Mouse (Mus musculus) limb, embryonic 11.5 days (tissue): ENCODE data around the gene Mgmt. TPM values are rescaled to one million over a fixed set of nuclear protein-coding genes. Genes with fewer than 3 reads are reported as not detected.

Experiments used
- ATAC-seq: fragments of 200-750 bp; cut with Nextera tagmentation; 2 replicates; pipeline ENCODE4 v1.8.0; 2017; ENCODE audit warnings: low read depth; ENCODE audit not compliant: insufficient number of reproducible peaks, low FRiP score, low TSS enrichment
- DNase-seq: peaks from one replicate; pipeline ENCODE4 v3.0.0-alpha.2; 2015; ENCODE audit warnings: low spot score
- H3K27ac ChIP-seq: fragments of 300-500 bp; sonication (generic); replicated peaks from 2 replicates; pipeline ENCODE4 v1.5.1; 2014; ENCODE audit warnings: low read depth, mild to moderate bottlenecking, low read length
- H3K27me3 ChIP-seq: fragments of 300-500 bp; sonication (generic); 2 replicates; pipeline ENCODE4 v1.6.1; 2014; ENCODE audit warnings: mild to moderate bottlenecking, low read length, mixed read lengths; ENCODE audit not compliant: control insufficient read depth, insufficient read depth
- H3K36me3 ChIP-seq: fragments of 300-500 bp; sonication (generic); 2 replicates; pipeline ENCODE4 v1.6.1; 2014; ENCODE audit warnings: mild to moderate bottlenecking, low read length, moderate library complexity, mixed read lengths; ENCODE audit not compliant: control insufficient read depth, insufficient read depth
- H3K4me1 ChIP-seq: fragments of 300-500 bp; sonication (generic); 2 replicates; pipeline ENCODE4 v1.6.1; 2014; ENCODE audit warnings: low read length, mixed read lengths; ENCODE audit not compliant: control insufficient read depth, insufficient read depth
- H3K4me2 ChIP-seq: fragments of 300-500 bp; sonication (generic); 2 replicates; pipeline ENCODE4 v1.6.1; 2014; ENCODE audit warnings: low read depth, mild to moderate bottlenecking, moderate library complexity; ENCODE audit not compliant: severe bottlenecking
- H3K4me3 ChIP-seq: fragments of 300-500 bp; sonication (generic); 2 replicates; pipeline ENCODE4 v1.5.1; 2014; ENCODE audit warnings: low read depth, low read length
- H3K9ac ChIP-seq: fragments of 300-500 bp; sonication (generic); 2 replicates; pipeline ENCODE4 v1.6.1; 2014; ENCODE audit warnings: mild to moderate bottlenecking, low read length
- H3K9me3 ChIP-seq: fragments of 300-500 bp; sonication (generic); 2 replicates; pipeline ENCODE4 v1.6.1; 2016; ENCODE audit warnings: low read length; ENCODE audit not compliant: control insufficient read depth
- WGBS: fragments of 180-500 bp; shearing (Covaris S2); extraction: QIAGEN DNeasy Blood & Tissue Kit; methylation state at CpG from one replicate; pipeline ENCODE4 v1.1.7; 2014; 5-methylcytosine and 5-hydroxymethylcytosine counted together
- polyA plus RNA-seq: library from polyadenylated mRNA; unstranded; fragments of >200 nt; fragmentation: Nextera tagmentation; extraction: Ambion mirVana; gene quantifications from 2 replicates; pipeline ENCODE4 v1.2.1, GENCODE M21; 2014

Gene Mgmt
- polyA plus RNA-seq, 1 experiment from 2014 or later: 5.0 TPM

DNA sequence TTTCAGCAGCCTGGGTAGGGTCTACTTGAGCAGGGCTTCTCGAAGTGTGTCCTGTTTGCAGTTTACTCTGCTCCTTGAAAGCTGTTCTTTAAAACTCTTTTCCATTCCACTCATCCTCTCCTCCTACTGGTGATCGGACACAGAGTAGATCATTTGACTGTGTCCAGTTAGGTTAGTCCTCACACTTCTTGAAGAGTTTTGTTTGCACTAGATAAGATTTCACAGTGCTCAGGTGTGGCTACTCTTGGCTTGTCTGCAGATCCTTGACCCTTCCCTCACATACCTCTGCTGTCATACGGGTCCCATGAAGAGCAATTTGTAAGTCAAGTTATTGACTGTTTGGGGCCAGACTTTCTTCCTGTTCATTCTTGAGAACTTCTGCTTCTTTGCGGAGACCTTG, 221.8 kb downstream of the Mgmt start:
- no peaks in the 10 kb centered on the region; the same call in 1 of the 2 replicates for H3K9me3 ChIP-seq
- no peak for DNase-seq
- no peaks in the 10 kb centered on the region for H3K27me3 ChIP-seq
- no peak overlapping the region for H3K9ac ChIP-seq
- no peak for ATAC-seq
- no peak overlapping the region for H3K27ac ChIP-seq
- H3K36me3 ChIP-seq: no peaks in the 10 kb centered on the region
- 0 out of 2 replicates have a peak, but pooled peaks cover 2% of the 10 kb centered on the region for H3K4me1 ChIP-seq
- WGBS: 91% methylated on average over 4 of the region's 4 CpGs
- H3K4me3 ChIP-seq: no peak overlapping the region
- H3K4me2 ChIP-seq: no peak overlapping the region

DNA sequence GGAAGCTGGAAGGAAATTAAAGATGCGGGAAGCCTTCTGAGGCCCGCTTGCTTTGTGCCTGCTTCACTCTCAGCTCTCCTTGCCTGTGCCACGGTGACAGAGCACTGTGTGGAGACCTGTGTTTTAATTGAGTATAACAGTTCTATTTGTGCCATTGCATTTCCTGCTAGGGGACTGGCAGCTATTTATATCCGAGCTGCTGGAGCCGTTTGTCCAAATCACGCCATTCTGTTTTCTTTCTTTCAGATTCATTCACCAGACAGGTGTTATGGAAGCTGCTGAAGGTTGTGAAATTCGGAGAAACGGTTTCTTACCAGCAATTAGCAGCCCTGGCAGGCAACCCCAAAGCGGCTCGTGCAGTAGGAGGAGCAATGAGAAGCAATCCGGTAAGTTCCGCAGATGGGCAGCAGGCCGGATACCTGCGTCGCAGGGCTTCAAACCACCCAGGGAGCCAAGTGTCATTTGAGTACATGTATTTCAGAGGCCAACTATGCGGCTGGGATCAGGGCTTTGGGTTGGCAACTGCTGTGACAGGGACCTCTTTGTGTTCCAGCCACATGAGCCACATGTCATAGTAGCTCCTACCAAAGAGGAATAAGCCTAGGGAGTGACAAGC, 226.9 kb downstream of the Mgmt start:
- H3K4me3 ChIP-seq: no peak overlapping the region
- H3K36me3 ChIP-seq: no peaks in the 10 kb centered on the region
- no peak overlapping the region for H3K9ac ChIP-seq
- H3K4me2 ChIP-seq: no peak overlapping the region
- no peaks in the 10 kb centered on the region for H3K9me3 ChIP-seq
- WGBS: 71% methylated on average over 16 of the region's 16 CpGs
- DNase-seq (no peak), ATAC-seq (no peak)
- H3K27me3 ChIP-seq: no peaks in the 10 kb centered on the region
- H3K27ac ChIP-seq: no peak overlapping the region
- 0 out of 2 replicates have a peak, but pooled peaks cover 2% of the 10 kb centered on the region for H3K4me1 ChIP-seq

DNA sequence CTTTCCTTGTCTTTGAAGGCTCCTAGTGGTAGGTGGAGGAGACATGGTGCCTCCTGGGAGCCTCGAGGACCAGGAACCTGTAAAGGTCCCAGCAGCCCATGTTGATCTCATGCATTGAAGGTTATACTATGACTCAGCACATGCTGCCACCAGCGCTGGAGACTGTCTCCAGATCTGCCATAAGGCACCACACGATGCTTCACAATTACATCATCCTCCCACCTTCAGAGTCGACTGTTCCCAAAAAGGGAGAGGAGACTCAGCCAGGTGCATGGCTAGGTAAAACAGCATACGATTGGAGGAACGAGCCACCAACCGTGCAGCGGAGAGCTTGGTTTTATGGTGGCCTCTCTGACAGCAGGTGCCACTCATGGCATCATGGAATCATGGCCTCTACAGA, 234.3 kb downstream of the Mgmt start:
- H3K4me2 ChIP-seq: no peak overlapping the region
- DNase-seq (no peak), ATAC-seq (no peak)
- H3K27me3 ChIP-seq: 0 out of 2 replicates have a peak, but pooled peaks cover under 1% of the 10 kb centered on the region
- H3K36me3 ChIP-seq: no peaks in the 10 kb centered on the region
- no peaks in the 10 kb centered on the region for H3K9me3 ChIP-seq
- peaks cover 15% of the 10 kb centered on the region for H3K4me1 ChIP-seq
- 91% methylated on average over 8 of the region's 8 CpGs for WGBS
- H3K4me3 ChIP-seq: no peak overlapping the region
- no peak overlapping the region for H3K9ac ChIP-seq
- no peak overlapping the region for H3K27ac ChIP-seq

DNA sequence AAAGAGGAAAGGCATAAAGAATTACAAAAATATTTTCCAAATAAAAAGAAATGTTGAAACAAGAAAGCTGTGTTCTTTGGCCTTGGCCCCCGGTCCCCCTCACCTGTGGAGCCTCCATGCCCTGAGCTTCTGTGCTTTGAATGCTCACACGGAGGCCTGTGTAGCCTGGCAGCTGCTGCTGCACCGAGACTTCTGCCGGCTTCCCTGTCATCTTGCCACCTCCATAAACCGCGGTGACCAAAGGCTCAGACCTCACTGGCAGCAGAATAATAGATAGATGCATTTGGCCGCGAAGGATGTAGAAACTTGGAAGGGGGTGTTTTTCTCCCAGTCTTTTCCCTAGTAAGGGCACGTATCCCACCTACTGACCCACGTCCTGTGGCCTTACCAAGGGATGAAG, 235.8 kb downstream of the Mgmt start:
- no peak overlapping the region for H3K4me3 ChIP-seq
- no peak overlapping the region for H3K27ac ChIP-seq
- H3K9ac ChIP-seq: no peak overlapping the region
- ATAC-seq (no peak), DNase-seq (no peak)
- no peaks in the 10 kb centered on the region for H3K36me3 ChIP-seq
- H3K4me2 ChIP-seq: no peak overlapping the region
- H3K4me1 ChIP-seq: peaks cover 15% of the 10 kb centered on the region
- 82% methylated on average over 10 of the region's 10 CpGs for WGBS
- no peaks in the 10 kb centered on the region for H3K9me3 ChIP-seq
- H3K27me3 ChIP-seq: 0 out of 2 replicates have a peak, but pooled peaks cover 7% of the 10 kb centered on the region

DNA sequence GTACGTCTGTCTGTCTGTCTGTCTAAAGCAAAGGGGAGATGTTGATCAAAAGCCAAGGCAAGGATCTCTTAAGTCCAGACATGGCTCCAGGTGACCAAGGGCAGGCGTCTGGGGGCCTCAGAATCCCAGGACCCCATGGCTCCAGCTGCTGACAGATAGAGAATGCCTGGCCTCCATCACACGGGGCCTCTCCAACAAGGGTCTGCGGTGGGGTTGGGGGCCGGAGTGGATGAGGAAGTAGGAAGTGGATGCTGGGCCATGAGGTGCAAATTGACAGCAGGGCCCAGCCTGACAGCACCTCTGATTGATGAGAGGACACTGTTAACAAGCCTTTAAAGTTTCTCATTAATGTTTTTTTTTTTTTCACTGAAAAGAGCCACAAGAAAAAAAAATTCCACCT, 237.5 kb downstream of the Mgmt start:
- Histone ChIP-seq H3K27ac (no peak overlapping the region), H3K4me3 (no peak overlapping the region), H3K9me3 (no peaks in the 10 kb centered on the region), H3K4me2 (no peak overlapping the region), H3K27me3 (0 out of 2 replicates have a peak, but pooled peaks cover 7% of the 10 kb centered on the region), H3K9ac (no peak overlapping the region), H3K36me3 (no peaks in the 10 kb centered on the region), H3K4me1 (peaks cover 15% of the 10 kb centered on the region)
- 21% methylated on average over 5 of the region's 5 CpGs for WGBS
- DNase-seq (peak; percentile 59), ATAC-seq (no peak)

DNA sequence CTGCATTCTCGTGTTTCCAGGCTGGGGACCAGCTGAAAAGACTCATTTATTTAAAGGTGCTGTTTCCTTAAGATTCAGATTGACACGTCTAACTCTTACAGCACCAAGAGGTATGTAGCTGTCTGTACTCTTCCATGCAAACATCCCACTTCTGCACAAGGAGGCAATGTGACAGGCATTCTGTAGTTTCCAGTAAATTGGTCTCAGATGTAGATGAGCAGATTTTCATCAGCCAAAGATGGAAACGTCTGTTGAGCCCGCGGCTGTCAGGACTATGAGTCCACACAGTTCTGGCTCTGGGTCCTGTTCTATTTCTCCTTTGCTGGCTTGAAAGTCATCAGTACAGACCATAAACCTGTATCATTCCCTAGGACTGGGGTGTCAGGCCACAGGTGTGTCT, 243.7 kb downstream of the Mgmt start:
- 52% methylated on average over 5 of the region's 5 CpGs for WGBS
- H3K9me3 ChIP-seq: no peaks in the 10 kb centered on the region; the same call in 1 of the 2 replicates
- H3K4me1 ChIP-seq: no peaks in the 10 kb centered on the region
- 0 out of 2 replicates have a peak, but pooled peaks cover 7% of the 10 kb centered on the region for H3K27me3 ChIP-seq
- ATAC-seq (no peak), DNase-seq (no peak)
- H3K36me3 ChIP-seq: no peaks in the 10 kb centered on the region
- no peak overlapping the region for H3K4me2 ChIP-seq
- H3K27ac ChIP-seq: no peak overlapping the region
- no peak overlapping the region for H3K9ac ChIP-seq
- H3K4me3 ChIP-seq: no peak overlapping the region

DNA sequence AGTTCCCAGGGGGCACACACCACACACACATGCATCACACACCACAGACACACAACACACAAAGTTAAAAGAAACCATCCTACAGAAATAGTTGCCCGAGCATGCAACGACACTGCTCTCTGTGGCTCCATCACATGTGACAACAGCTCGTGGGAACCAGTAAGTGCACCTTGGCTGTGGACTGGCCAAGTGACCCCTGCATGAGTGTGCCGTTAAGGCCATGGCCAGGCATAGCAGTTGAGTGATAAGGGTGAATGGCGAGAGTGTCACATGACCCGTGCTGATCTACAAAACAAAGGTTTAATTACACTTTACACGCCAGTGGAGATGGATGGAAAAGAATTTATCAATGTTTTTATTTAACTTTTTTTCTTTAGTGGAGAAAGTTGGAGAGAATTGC, 245.9 kb downstream of the Mgmt start:
- WGBS: 82% methylated on average over 7 of the region's 7 CpGs
- no peak overlapping the region for H3K4me3 ChIP-seq
- no peak for DNase-seq
- H3K9me3 ChIP-seq: no peaks in the 10 kb centered on the region; the same call in 1 of the 2 replicates
- H3K9ac ChIP-seq: no peak overlapping the region
- H3K27ac ChIP-seq: no peak overlapping the region
- ATAC-seq: no peak
- H3K4me1 ChIP-seq: 0 out of 2 replicates have a peak, but pooled peaks cover 3% of the 10 kb centered on the region
- no peak overlapping the region for H3K4me2 ChIP-seq
- no peaks in the 10 kb centered on the region for H3K36me3 ChIP-seq
- H3K27me3 ChIP-seq: no peaks in the 10 kb centered on the region

DNA sequence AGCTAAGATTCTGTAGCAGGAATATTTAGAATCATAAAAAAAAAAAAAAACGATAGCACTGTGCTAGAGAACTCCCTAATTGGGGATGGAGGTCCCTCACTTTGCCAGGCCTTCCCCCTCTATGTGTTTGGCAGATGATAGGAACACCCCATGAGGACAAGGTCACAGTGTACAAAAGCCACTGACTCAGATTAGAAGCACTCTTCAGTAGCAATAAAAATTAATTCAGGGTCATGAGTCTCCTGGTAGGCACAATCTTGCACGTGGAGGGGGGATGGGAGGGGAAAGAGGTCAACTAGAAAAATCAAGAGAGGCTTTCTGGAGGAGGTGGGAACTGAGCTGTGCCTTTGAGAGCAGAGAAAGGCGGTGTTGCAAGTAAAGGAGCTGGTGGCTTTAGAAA, 247.0 kb downstream of the Mgmt start:
- DNase-seq: no peak
- no peaks in the 10 kb centered on the region for H3K36me3 ChIP-seq
- no peak overlapping the region for H3K4me2 ChIP-seq
- no peak overlapping the region for H3K4me3 ChIP-seq
- no peaks in the 10 kb centered on the region for H3K27me3 ChIP-seq
- H3K4me1 ChIP-seq: 0 out of 2 replicates have a peak, but pooled peaks cover 3% of the 10 kb centered on the region
- H3K9ac ChIP-seq: no peak overlapping the region
- WGBS: 47% methylated on average over 3 of the region's 3 CpGs
- no peaks in the 10 kb centered on the region; the same call in 1 of the 2 replicates for H3K9me3 ChIP-seq
- no peak for ATAC-seq
- H3K27ac ChIP-seq: no peak overlapping the region

DNA sequence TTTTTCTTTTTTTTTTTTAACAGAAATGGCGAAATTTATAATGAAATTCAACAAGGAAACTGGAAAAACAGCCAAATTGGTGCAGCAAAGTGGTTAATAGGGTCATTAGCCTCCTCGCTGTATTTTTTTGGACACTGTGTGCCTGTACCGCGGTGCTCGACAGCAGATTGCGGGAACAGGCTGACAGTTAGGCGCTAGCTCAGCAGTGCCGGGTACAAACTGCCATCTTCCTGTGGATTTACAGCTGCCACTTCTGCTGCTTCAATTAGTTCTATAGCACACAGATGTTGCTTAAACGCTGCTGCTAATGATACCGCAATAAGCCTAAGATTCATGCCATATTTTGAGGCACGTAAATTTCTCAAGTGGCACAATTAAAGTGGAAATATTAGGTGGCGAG, 252.7 kb downstream of the Mgmt start:
- peaks cover 19% of the 10 kb centered on the region for H3K4me1 ChIP-seq
- ATAC-seq: no peak

More for the DNA sequence above, 252.7 kb downstream of the Mgmt start:
- H3K9ac ChIP-seq: no peak overlapping the region
- no peak overlapping the region for H3K4me3 ChIP-seq
- WGBS: 15% methylated on average over 12 of the region's 12 CpGs
- H3K4me2 ChIP-seq: peak overlapping the region; percentile 13; the same call in 1 of the 2 replicates
- H3K9me3 ChIP-seq: no peaks in the 10 kb centered on the region; the same call in 1 of the 2 replicates
- peak; percentile 56 for DNase-seq
- no peaks in the 10 kb centered on the region for H3K27me3 ChIP-seq
- no peaks in the 10 kb centered on the region for H3K36me3 ChIP-seq
- no peak overlapping the region for H3K27ac ChIP-seq
